Mouse (Mus musculus): Measurements from ENCODE around the gene Ctrl.

Ctrl gene

DNA sequence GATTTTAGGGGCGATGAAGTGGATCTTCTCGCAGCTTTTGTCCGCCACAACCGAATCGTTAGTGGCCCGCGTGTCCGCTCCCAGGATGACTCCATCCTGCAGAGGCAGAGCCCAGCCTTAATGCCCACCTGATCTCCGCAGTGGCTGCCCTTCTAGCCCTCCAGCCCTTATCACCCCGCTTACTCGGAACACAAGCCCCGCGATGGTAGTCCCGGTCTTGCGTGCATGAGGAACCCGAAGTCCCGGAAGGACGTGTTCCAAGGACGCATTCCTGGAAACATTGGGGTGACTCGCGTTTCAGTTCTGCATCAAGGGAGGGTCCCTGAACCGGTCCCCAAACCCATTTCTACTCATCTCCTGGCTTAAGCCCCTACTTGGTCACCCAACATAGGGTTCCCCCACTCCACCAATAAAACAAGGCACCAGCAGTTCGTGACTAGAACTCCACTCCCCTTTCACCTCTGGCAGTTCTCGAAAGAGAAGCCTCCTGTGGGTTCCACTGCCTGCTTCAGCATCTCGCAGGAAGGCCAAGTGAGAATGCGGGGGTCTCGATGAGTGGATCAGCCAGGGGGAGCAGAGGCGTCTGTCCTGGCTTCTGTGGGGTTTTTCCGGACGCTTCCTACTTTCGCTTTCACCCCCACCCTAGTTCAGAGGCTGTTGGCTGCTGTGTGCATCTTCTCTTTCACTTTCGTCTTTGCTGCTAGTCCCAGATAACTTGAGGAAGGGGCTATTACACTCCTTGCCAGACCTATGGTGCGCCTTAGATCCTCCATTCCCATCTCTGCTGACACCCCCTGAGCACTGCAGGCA, 4.0 kb upstream of the Ctrl start:
- peak; percentile 66 for DNase-seq

DNA sequence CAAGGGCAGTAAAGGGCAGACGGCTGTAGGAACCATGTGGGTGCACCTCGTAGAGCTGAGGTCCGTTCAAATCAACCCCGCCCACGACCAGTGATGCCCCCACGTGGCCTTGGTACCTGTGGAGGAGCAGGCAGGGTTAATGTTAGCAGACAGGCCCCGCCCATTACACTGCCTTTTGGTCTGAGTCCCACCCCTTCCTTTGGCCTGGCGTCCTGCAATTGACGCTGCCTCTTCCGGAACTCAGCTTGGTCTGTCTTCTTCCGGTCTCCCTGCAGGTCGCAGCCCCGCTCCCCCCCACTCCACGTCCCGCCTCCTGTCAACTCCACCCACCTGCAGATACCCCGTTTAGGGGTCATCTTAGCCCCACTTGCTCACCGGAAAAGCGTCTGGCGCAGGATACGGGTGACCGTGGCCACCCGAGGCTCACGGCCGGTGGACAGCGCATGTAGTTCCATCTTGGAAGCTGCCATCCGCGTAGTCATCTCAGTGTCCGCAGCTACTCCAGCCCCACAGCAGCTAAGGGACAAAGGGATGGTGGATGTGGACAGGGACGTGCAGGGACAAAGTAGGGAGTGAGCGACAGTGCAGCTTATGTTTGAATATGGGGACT, 3.3 kb upstream of the Ctrl start:
- DNase-seq: peak; percentile 88

DNA sequence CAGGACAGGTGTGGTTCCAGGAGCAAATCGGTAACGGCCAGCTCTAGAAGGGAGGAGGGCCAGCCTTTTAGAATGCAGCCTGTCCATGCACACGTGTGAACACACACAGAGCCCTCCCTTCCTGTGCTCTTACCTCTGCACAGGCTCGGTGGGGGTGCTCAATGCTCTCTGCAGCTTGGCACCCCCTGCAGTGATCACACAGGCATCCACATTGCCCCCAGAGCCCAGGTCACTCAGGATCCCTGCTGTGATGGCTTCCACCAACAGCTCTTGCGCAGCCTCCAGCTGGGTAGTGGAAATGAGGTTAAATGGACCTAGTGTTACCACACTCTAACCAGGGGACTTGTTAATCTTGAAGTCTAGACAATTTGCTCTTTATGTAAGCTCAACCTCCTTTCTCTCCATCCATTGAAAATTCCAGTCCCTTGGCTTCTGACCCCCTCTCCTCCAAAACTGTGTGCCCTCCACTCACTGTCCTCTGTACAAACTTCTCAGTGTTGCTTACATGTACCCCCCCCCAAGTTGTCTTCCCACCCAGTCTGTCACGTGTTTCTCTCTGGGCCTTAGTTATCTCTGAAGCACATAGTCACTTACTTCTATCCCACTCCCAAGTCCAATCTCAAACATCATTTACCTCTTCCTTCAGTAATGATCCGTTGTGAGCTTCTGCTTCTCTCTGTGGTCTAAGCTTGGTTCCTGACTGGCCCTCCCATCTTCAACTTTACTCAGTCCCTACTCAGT, 2.4 kb upstream of the Ctrl start:
- no peak for DNase-seq

DNA sequence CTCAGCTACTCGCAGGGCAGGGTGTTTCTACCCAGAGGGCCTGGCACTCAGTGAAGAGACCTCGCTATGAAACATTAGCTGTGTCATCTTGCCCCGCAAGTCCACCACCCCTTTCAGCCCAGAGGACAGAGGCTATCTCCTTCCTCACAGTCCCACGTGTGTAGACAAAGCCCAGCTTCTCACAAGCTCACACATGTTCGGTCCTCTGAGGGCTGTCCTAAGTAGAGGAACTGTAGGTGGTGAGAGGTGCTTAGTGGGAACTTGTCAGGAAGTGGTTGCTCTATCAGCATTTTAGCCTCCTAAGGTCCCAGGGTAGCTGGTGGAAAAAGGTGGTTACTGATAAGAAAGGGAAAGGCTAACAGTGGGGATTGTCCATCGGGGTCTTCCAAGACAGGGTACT, 1.4 kb upstream of the Ctrl start:
- no peak for DNase-seq

DNA sequence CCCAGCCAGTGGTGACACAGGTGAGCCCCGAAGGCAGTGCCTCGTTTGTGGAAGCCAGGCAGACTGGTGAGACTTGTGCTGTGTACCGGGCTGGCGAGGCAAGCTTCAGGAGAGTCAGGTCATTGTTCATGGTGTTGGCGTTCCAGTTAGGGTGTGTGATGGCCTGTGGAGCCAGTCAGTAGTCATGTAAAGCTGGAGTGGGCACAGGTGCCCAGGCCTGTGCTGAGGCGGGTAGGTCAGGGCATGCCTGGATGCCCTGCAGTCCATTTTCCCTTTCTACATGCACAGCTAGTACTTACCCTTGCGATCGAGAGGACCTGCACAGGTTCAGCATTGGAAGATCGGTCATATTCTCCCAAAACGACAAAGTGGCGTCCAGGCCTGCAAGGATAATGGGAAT, 1.1 kb downstream of the Ctrl start:
- no peak for DNase-seq

DNA sequence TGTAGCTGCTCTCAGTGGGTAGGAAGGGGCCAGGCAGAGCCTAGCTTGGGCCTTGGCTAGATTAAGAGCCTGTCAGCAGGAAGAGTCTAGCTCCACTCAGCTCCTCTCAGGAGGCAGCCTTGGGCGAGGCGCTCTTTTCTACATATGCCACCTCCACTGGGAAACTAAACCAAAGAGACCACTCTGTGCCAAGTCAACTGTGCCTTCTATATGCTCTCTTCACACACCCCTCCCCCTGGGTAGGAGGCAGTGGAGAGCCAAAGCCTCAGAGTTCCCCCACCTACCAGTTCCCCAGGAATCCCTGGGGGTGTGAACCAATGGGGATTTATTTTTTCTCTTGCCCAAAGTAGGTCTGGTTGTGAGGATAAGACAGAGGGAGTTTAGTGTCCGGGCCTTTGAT, 2.4 kb downstream of the Ctrl start:
- no peak for DNase-seq

DNA sequence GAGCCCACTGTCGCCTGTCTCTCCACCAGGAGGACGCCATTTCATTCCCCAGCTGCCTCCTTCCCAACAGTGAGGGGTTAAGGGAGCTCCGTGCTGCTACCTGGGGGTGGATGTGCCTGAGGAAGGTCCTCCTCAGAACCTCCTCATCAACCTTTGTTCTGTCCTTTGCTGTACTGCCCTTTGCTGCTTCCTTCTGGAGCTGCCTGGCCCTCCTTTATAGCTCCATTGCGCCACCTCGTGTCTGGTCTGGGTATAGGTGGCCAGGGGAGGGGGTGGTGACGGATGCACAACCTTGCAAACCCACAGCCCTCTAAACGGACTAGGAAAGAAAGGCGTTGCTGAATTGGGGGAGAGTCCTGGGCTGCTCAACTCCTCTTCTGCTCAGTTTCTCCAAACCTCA, 3.1 kb downstream of the Ctrl start:
- DNase-seq: peak; percentile 77

DNA sequence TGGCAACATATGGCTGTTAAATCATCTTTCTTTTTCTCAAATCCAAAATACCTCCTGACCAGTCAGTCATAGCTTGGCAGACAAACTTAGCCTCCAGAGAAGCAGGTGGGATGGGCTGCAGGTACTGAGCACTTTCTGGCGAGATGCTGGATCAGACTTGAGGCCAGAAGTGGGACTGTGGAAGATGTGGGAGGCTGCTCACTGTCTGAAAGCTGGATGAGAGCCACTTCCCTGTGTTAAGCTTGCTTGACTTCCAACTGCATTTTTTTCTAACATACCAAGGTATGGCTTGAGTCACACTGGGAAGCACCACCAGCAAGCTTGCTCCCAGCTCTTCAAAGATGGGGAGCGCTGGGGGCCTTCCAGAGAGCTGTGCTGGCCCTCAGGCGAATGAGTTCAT, 8.5 kb downstream of the Ctrl start:
- DNase-seq: no peak

DNA sequence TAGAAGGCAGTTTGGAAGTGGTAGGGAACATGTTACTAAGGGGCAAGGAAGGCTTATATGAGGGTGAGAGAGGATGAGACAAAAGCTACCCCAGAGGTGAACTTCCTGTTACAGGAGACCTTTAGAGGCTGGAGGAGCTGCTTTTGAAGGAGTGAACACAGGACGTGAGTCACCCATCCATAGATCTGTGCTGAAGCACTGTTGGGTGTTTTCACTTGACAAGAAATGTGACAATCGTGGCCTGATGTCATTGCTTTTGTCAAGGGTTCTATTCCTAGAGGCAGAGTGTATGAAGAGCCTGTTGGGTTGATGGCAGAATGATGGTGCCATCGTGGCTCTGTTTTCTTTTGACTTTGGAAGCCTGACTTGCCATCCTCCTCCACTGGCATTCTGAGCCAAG, 14.3 kb downstream of the Ctrl start:
- no peak for DNase-seq

DNA sequence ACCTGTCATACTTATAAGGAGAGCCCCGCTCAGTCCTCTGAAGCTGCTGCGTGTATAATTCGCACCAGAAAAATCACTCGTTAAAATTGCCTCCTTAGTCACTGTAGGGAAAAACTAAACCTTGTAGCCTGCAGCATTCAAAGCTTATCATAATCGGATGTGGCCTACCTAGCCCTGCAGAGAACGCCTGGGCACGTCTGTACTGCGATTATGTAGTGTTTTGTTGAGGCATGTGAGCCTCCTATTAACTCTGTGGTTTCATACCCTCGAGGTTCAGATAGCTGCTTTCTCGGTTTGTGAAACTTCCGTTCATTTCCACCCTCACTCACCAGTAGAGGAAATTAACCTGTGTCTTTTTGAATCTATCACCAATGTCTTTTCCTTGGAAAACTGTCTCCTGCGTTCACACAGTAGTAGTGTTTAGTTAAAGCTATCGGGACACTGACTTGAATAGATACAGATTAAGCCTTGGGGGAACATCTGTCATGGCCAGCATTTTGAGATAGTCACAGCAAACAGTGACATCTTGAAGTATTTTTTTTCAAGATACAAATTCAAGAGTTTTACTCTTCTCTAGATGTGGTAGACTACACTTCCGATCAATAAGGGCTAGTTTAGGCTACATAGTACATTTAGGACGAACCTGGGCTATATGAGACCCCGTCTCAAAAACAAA, 32.6 kb downstream of the Ctrl start:
- DNase-seq: no peak

DNA sequence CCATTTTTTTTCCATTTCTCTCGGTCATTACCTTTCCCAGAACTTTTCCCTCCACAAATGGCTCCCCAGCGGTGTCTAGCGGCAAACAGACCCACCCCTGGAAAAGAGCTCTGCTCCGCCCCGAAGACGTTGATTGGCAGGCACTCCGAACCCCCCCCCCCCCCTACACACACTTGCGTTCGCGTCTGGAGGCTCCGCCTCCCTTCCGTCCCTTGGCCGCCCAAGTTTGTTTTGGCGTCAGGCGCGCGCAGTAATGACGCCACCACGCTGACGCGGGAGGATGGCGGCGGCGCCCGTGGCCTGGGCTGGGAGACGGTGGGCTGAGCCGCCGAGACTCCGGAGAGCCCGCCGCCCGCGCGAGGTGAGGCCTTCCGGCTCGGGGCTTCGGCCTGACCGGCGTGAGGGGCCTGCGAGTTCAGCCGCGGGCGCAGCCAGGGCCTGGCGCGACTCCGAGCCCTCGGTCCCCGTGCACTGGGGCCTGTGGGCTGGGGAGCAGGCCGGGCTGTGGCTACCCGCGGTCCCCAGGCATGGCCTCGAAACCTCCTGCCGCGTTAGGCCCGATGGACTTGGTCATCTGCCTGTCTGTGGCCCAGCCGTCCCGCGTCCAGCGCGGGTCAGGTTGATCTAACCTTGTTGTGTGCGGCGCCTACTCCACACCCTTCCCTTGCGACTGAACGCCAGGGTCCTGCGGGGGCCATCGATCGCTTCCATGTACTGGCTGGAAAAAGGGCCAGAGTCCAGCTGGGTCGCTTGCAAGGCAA, 33.3 kb downstream of the Ctrl start, which contains the start of gene Pskh1:
TSS of gene Pskh1 (plus strand) at position 262 of the 761 bp plus-strand sequence.
- DNase-seq: peak; percentile 94

DNA sequence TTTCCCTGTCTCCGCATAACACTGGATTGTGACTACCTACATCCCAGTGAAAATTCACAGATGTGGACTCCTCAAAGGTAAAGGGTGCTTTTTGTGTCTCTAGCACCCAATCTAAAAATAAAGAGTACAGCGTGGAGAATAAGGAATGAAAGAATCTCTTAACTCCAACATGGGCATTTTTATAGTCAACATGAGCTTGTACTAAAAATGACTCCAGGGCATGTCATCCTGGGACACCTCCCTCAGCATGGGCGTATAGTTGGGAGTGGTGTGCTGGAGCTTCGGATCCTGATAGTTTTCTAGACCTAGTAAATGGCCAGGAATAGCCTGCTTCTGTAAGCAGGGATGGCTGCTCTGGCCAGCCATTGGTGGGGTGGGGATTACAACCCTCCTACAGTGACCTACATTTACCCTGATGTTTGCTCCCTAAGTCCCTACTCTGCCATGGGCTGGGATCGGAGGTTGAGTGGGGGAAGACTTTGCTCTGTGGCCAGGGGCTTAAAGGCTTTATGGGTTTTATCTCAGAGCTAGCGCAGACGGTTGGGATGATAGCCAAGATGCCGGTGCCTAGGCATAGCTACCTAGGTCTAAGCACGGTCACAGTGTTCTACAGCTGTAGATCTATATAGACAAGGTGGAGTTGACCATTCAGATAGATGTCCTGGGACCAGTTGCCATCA, 35.7 kb downstream of the Ctrl start:
- DNase-seq: no peak

DNA sequence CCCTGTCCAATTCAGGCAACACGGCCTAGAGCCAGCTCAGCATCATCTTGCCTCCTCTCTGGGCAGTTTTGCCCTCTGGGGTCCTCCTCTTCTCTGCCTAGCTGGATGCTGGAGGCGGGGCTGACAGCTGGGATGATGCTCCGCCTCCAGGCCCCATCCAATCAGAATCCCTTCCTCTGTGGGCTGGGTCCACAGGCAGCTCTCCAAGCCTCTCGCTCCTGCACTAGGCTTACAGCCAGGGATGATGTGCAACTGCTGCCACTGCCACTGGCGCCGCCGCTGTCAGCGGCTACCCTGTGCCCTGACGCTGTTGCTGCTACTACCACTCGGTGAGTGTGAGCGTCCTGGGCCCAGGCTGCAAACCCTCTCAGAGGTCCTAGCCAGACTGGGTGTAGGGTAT, 40.3 kb downstream of the Ctrl start, which contains the start of gene Nrn1l:
TSS of gene Nrn1l (plus strand) at position 229 of the 400 bp plus-strand sequence.
- DNase-seq: peak; percentile 74

DNA sequence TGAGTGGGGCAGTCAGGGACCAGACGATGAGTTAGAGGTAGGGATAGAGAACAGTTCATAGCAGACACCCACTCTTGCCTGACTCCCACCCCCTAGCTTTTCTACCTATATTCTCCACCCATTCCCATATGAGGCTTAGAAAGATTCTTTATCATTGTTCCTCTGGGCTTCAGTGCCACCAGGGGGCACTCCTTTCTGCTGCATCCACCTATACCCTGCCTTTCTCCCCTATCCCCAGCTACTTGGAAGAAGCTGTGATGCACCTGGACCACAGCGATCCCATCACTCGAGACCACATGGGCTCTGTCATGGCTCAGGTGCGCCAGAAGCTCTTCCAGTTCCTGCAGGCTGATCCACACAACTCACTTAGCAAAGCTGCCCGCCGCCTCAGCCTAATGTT, 41.2 kb downstream of the Ctrl start:
- DNase-seq: no peak

DNA sequence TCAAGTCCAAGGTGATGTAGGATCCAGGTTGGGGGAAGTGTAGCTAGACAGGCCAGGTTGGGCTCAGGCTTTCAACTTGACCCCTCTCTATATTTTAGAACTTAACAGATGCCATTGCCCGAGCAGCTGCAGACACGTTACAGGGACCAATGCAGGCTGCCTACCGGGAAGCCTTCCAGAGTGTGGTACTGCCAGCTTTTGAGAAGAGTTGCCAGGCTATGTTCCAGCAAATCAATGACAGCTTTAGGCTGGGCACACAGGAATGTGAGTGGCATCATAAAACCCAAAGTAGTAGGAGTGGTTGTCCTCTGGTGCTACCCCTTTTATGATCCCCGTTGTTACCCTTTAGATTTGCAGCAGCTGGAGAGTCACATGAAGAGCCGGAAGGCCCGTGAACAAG, 42.8 kb downstream of the Ctrl start:
- DNase-seq: peak; percentile 51

DNA sequence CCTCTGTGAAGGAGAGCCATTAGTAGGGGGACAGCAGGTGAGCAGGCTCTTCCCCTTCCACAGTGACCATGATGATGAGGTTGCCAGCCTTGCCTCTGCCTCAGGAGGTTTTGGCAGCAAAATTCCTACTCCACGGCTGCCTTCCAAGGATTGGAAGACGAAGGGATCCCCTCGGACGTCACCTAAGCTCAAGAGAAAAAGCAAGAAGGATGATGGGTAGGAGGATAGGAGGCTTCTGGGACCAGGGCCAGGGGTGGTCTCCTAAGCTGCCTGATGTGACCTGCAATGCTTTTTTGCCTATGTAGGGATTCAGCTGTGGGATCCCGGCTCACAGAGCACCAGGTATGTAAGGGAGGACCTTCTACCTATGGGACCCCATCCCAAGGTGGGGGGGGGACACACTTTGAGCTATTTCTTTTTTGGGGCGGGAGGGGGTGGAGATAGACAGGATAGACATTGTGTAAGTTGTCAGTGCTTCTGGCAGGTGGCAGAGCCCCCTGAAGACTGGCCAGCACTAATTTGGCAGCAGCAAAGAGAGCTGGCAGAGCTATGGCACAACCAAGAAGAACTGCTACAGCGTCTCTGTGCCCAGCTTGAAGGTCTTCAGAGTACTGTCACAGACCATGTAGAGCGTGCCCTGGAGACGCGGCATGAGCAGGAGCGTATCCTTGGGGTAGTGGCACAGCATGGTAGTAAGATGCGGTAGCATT, 43.8 kb downstream of the Ctrl start:
- DNase-seq: no peak
